Mouse (Mus musculus): ENCODE measurements around the gene Lrrc27. TPM values are rescaled to one million over a fixed set of nuclear protein-coding genes. Genes with fewer than 3 reads are reported as not detected.

Gene Lrrc27
- polyA plus RNA-seq, 1 experiment from 2014 or later = 3.4 TPM

DNA sequence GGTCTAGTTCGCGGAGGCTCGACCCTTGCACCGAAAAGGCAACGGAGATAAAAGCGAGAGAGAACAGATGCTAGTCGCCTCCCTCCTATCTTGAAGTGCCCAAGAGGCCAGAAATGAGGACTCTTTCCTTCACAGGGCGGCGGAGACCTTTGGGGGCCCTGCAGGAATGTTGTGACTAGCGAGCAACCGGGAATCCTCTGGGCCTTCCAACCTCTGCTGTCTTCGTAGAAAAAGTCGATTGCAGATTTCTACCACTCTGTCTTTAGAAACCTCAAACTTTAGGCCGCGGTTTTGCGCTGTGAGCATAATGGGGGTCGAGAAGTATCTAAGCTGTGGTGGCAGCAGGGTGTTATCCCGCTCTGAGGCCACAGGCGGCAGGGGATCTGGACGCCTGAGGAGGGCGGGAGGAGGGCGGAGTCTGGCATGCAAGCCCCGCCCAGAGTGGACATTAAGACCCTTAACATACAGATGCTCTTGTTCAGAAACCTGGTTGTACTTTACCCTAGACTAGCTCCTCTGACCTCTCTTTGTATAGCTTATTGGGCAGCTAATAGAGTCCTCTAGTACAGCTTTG is 24.1 kb upstream of the Lrrc27 start:
- Histone ChIP-seq H3K27me3 (replicated peaks) (peaks cover 53% of the 10 kb centered on the region), H3K9me3 (replicated peaks) (peaks cover 11% of the 10 kb centered on the region), H3K9ac (peak overlapping the region; percentile 65), H3K4me1 (replicated peaks) (peaks cover 8% of the 10 kb centered on the region), H3K27ac (ENCODE audit: poor library complexity, severe bottlenecking) (no peak overlapping the region), H3K4me2 (peak overlapping the region; percentile 96), H3K4me3 (peak overlapping the region; percentile 64), H3K36me3 (no peaks in the 10 kb centered on the region)
- WGBS = 2% methylated on average over 23 of the region's 23 CpGs
- peak; percentile 58; the same call in 1 of the 2 replicates for ATAC-seq (ENCODE audit: insufficient number of reproducible peaks, low FRiP score)

DNA sequence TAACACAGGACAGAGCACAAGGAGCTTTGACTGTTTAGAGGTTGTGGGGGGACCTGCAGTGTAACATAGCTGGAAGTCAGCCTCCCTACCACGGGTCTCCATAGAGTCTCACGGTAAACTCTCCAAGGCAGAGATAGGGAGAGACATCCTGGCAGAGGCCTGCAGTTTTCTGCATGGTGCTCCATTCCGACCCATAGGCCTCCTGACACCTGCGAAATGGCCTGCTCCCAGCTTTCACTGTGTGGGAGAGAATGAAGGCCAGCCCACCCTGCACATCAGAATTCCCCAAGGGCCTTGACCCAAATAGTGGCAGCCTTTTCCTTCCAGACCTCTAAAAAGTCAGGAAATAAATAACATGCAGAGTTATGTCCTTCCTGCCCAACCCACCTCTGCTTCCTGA is 22.2 kb upstream of the Lrrc27 start:
- no peaks in the 10 kb centered on the region for H3K36me3 ChIP-seq
- 79% methylated on average over 4 of the region's 4 CpGs for WGBS
- peaks cover 42% of the 10 kb centered on the region for H3K27me3 ChIP-seq (replicated peaks)
- H3K4me2 ChIP-seq = no peak overlapping the region
- no peak overlapping the region for H3K4me3 ChIP-seq
- ATAC-seq (ENCODE audit: insufficient number of reproducible peaks, low FRiP score) = no peak
- H3K9me3 ChIP-seq (replicated peaks) = peaks cover 11% of the 10 kb centered on the region
- no peak overlapping the region for H3K9ac ChIP-seq
- no peak overlapping the region for H3K27ac ChIP-seq (ENCODE audit: poor library complexity, severe bottlenecking)
- H3K4me1 ChIP-seq (replicated peaks) = peaks cover 8% of the 10 kb centered on the region

DNA sequence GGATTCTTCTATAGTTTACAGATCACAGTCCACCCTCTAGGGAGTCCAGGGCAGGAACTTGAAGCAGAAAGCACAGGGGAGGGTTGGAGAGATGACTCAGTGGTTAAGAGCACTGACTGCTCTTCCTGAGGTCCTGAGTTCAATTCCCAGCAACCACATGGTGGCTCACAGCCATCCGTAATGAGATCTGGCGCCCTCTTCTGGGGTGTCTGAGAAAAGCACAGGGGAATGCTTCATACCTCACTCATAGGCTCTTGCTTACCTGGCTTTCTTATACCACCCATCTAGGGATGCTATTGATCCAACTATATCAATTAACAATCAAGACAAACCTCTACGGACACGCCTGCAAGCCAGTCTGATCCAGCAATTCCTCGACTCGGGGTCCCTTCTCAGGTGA is 21.2 kb upstream of the Lrrc27 start:
- Histone ChIP-seq H3K4me1 (replicated peaks) (peaks cover 8% of the 10 kb centered on the region), H3K4me2 (no peak overlapping the region), H3K36me3 (no peaks in the 10 kb centered on the region), H3K4me3 (no peak overlapping the region), H3K27ac (ENCODE audit: poor library complexity, severe bottlenecking) (no peak overlapping the region), H3K9me3 (replicated peaks) (peaks cover 11% of the 10 kb centered on the region), H3K27me3 (replicated peaks) (peaks cover 33% of the 10 kb centered on the region), H3K9ac (no peak overlapping the region)
- 60% methylated on average over 6 of the region's 6 CpGs for WGBS
- ATAC-seq (ENCODE audit: insufficient number of reproducible peaks, low FRiP score) = no peak

DNA sequence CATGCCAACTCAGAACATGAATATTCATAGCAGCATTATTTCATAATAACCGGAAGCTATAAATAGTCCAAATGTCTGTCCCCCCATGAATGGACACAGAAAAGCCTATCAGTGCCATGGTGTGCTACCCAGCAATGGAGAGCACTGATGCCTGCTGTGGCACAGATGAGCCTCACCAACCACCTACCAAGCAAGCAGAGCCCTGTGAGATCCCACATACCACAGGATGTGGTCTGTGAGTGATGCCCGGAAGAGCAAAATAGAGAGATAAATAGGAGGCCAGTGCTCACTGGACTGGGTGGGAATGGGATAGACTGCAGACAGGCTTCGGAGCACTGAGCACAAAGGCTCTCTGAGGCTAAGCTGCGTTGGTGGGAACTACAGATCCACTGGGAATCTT is 15.8 kb upstream of the Lrrc27 start:
- WGBS = 70% methylated on average over 4 of the region's 4 CpGs
- no peak for ATAC-seq (ENCODE audit: insufficient number of reproducible peaks, low FRiP score)

DNA sequence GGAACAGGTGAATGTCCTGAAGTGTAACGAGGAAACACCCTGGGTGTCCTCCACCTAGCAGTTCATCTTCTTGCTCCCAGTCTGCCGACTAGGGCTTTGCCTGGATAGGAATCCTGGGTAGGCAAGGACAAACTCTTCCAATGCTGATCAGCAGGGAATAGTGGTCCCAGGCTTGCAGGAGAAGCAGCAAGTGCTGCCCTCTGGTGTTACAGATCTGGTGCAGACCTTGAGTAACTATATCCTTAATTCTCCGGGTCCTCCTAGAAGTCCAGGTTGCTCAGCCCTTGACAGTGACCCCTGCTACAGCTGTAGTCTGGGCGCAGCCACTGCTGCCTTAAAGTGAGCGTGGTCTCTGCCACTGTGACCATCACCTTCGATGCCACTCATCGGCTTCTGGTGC is 12.7 kb upstream of the Lrrc27 start:
- no peak overlapping the region for H3K4me3 ChIP-seq
- H3K36me3 ChIP-seq = no peaks in the 10 kb centered on the region
- H3K27ac ChIP-seq (ENCODE audit: poor library complexity, severe bottlenecking) = no peak overlapping the region
- ATAC-seq (ENCODE audit: insufficient number of reproducible peaks, low FRiP score) = no peak
- H3K9me3 ChIP-seq (replicated peaks) = no peaks in the 10 kb centered on the region
- H3K9ac ChIP-seq = no peak overlapping the region
- H3K4me2 ChIP-seq = no peak overlapping the region
- peaks cover 23% of the 10 kb centered on the region for H3K27me3 ChIP-seq (replicated peaks)
- H3K4me1 ChIP-seq (replicated peaks) = no peaks in the 10 kb centered on the region
- 27% methylated on average over 7 of the region's 7 CpGs for WGBS

More for the DNA sequence above, 15.8 kb upstream of the Lrrc27 start:
- H3K9me3 ChIP-seq (replicated peaks) = no peaks in the 10 kb centered on the region
- peaks cover 23% of the 10 kb centered on the region for H3K27me3 ChIP-seq (replicated peaks)
- no peak overlapping the region for H3K27ac ChIP-seq (ENCODE audit: poor library complexity, severe bottlenecking)
- no peak overlapping the region for H3K4me2 ChIP-seq
- H3K36me3 ChIP-seq = no peaks in the 10 kb centered on the region
- no peaks in the 10 kb centered on the region for H3K4me1 ChIP-seq (replicated peaks)
- H3K9ac ChIP-seq = no peak overlapping the region
- H3K4me3 ChIP-seq = no peak overlapping the region

DNA sequence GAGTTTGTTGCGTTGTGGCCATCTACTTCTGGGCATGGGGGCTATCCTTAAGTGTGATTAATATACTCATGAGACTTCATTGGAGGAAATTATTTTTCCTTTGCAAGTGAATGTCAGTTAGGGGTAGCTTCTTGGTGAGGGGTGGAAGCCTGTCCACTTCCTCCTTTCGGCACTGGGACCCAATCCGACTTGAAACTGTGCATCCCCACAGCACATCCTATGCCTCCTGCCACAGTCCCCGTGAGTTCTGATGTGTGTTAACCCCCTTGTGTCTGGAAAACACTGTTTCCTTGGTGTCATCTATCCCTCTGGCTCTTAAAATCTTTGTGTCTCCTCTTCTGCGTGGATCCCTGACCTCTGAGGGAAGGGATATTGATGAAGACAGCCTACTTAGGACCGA is 11.6 kb upstream of the Lrrc27 start:
- peaks cover 26% of the 10 kb centered on the region for H3K27me3 ChIP-seq (replicated peaks)
- no peak overlapping the region for H3K27ac ChIP-seq (ENCODE audit: poor library complexity, severe bottlenecking)
- H3K9ac ChIP-seq = no peak overlapping the region
- 50% methylated on average over 6 of the region's 6 CpGs for WGBS
- no peaks in the 10 kb centered on the region for H3K9me3 ChIP-seq (replicated peaks)
- no peaks in the 10 kb centered on the region for H3K36me3 ChIP-seq
- ATAC-seq (ENCODE audit: insufficient number of reproducible peaks, low FRiP score) = no peak
- no peak overlapping the region for H3K4me2 ChIP-seq
- H3K4me1 ChIP-seq (replicated peaks) = no peaks in the 10 kb centered on the region
- no peak overlapping the region for H3K4me3 ChIP-seq

DNA sequence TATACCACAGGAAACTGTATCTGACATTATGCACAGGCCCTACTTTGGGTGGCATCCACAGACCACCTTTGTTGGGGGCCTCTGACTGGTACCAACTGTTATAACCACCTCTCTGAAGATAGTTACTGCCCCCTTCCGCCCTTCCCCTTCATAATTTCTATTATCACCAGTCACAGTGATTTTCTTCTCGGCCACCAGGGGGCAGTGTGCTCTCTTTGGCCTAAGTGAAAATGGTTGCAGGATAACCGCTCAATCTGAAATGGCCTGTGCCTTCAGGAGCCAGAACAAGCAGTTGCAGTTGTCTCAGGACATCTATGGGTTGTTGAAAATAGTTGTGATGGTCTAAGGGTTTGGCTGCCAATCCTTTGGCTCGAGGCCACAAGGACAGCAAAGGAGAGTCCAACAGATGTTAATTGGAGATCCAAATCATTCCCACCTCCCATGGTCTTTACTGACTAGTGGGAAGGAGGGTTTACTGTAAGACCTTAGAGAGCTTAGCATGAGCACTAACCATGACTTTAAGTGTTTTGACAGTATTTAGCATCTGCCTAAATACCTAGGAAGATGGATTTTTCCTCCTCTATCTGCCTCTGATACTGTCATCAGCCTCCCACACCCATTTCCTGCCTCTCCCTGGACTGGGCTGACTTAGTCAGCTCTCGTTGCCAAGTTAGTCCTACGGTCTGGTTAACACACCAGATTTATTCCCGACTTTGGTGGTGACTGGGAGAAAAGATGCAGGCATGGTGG is 4.6 kb upstream of the Lrrc27 start:
- H3K9ac ChIP-seq = no peak overlapping the region
- ATAC-seq (ENCODE audit: insufficient number of reproducible peaks, low FRiP score) = no peak
- no peak overlapping the region for H3K27ac ChIP-seq (ENCODE audit: poor library complexity, severe bottlenecking)
- no peak overlapping the region for H3K4me3 ChIP-seq
- WGBS = 18% methylated on average over 7 of the region's 7 CpGs
- no peaks in the 10 kb centered on the region for H3K9me3 ChIP-seq (replicated peaks)
- H3K4me1 ChIP-seq (replicated peaks) = peaks cover 11% of the 10 kb centered on the region
- H3K36me3 ChIP-seq = no peaks in the 10 kb centered on the region
- 0 out of 2 replicates have a peak, but pooled peaks cover 6% of the 10 kb centered on the region for H3K27me3 ChIP-seq (replicated peaks)
- no peak overlapping the region for H3K4me2 ChIP-seq

DNA sequence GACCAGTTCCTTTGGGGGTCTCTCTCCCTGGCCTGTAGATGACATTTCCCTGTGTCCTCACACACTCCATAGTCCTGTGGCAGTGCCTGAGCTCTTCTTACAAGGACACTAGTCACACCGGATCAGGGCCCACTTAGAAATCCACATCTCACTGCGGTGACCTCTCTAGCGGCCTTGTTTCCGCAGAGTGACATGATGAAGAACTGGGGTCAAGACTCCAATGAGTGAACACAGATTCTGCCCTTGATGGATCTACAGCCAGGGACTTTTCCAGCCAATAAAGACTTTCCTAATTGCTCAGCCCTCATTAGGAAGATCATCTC is 4.1 kb upstream of the Lrrc27 start:
- Histone ChIP-seq H3K9ac (no peak overlapping the region), H3K27ac (ENCODE audit: poor library complexity, severe bottlenecking) (no peak overlapping the region), H3K4me3 (no peak overlapping the region), H3K27me3 (replicated peaks) (0 out of 2 replicates have a peak, but pooled peaks cover 6% of the 10 kb centered on the region), H3K4me1 (replicated peaks) (peaks cover 14% of the 10 kb centered on the region), H3K36me3 (no peaks in the 10 kb centered on the region), H3K9me3 (replicated peaks) (no peaks in the 10 kb centered on the region), H3K4me2 (no peak overlapping the region)
- no peak for ATAC-seq (ENCODE audit: insufficient number of reproducible peaks, low FRiP score)
- WGBS = 70% methylated on average over 4 of the region's 4 CpGs

DNA sequence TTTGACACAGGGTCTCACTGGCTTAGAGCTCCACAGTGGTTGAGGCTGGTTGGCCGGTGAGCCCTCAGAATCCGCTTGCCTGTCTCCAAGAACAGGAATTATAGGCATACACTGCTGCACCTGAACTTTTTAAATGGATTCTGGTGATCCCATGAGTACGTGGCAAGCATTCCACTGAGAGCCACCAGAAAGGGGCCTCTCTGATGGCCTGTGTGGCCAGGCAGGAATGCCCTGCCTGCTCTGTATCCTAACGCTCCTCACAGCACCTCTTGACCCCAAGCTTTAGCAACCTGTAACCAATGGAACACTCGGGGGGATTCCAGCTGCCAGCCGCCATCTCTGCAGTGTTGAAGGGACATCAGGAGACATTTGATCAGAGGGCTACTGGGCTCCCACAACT is 1.0 kb upstream of the Lrrc27 start:
- no peaks in the 10 kb centered on the region for H3K9me3 ChIP-seq (replicated peaks)
- H3K27me3 ChIP-seq (replicated peaks) = 0 out of 2 replicates have a peak, but pooled peaks cover 2% of the 10 kb centered on the region
- WGBS = 74% methylated on average over 6 of the region's 6 CpGs
- H3K27ac ChIP-seq (ENCODE audit: poor library complexity, severe bottlenecking) = no peak overlapping the region
- no peak overlapping the region for H3K4me2 ChIP-seq
- peaks cover 14% of the 10 kb centered on the region for H3K4me1 ChIP-seq (replicated peaks)
- ATAC-seq (ENCODE audit: insufficient number of reproducible peaks, low FRiP score) = no peak
- H3K36me3 ChIP-seq = no peaks in the 10 kb centered on the region
- H3K9ac ChIP-seq = no peak overlapping the region
- no peak overlapping the region for H3K4me3 ChIP-seq

DNA sequence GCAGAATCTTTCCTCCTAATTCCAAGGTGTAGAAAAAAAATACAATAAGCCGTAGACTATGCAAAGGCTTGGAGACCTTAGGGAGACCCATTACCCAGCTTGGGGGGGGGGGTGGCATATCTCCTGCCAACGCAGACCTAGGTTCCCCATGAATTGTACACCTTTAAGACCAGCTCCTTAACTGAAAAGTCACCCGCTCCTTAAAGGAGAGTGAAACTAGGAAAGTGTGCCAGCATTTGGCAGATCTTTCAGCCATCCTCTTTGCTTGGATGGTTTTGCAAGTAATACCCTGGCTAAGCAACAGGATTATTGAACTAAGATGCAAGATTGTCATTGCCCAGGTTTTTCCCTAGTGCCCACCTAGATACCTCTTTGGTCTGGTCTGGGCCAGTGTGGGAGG is 963 bp downstream of the Lrrc27 start:
- no peak for ATAC-seq (ENCODE audit: insufficient number of reproducible peaks, low FRiP score)

DNA sequence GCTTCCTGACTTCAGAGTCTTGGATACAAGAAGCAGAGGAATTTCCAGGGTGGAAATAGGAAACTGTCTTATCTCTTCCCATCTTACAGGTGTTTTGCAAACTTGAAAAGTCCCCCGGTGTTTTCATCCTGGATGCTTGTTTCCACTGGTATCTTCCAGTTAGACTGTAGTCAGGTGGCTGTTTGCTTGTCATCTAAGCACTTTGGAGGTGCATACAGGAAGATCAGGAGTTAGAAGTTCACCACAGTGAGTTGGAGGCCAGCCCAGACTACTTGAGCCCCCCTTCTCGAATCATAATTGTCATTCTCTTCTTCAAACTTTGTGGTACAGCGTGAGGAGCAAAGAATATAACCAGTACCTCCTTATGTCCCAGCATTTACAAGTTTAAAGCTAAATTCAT is 1.4 kb downstream of the Lrrc27 start:
- no peak for ATAC-seq (ENCODE audit: insufficient number of reproducible peaks, low FRiP score)
- Histone ChIP-seq H3K4me1 (replicated peaks) (peaks cover 15% of the 10 kb centered on the region), H3K9me3 (replicated peaks) (no peaks in the 10 kb centered on the region), H3K36me3 (no peaks in the 10 kb centered on the region), H3K4me3 (no peak overlapping the region), H3K4me2 (no peak overlapping the region), H3K27ac (ENCODE audit: poor library complexity, severe bottlenecking) (no peak overlapping the region), H3K9ac (no peak overlapping the region; the same call in 1 of the 2 replicates), H3K27me3 (replicated peaks) (no peaks in the 10 kb centered on the region)
- 71% methylated on average over 3 of the region's 3 CpGs for WGBS

More for the DNA sequence above, 963 bp downstream of the Lrrc27 start:
- WGBS = 58% methylated on average over 3 of the region's 3 CpGs
- Histone ChIP-seq H3K4me3 (peak overlapping the region; percentile 52), H3K4me2 (peak overlapping the region; percentile 79), H3K36me3 (no peaks in the 10 kb centered on the region), H3K4me1 (replicated peaks) (peaks cover 12% of the 10 kb centered on the region), H3K9ac (peak overlapping the region; percentile 70), H3K27me3 (replicated peaks) (no peaks in the 10 kb centered on the region), H3K27ac (ENCODE audit: poor library complexity, severe bottlenecking) (no peak overlapping the region), H3K9me3 (replicated peaks) (no peaks in the 10 kb centered on the region)

Data from heart, embryonic 12.5 days (tissue).